Mouse (Mus musculus) small intestine, adult 2 months (tissue): ENCODE measurements around the gene Tmcc1. TPM values are rescaled to one million over a fixed set of nuclear protein-coding genes. Genes with fewer than 3 reads are reported as not detected.
A peak's percentile ranks its signal among the peaks of the same experiment; 100 is the strongest.

ENCODE experiments used
- H3K27ac ChIP-seq: fragments of 200-500 bp; 2 replicates; pipeline ENCODE4 v1.5.1; 2012; ENCODE audit warnings: low read depth, low read length, control low read depth, inconsistent platforms; ENCODE audit not compliant: insufficient read depth
- H3K27me3 ChIP-seq: fragments of 200-500 bp; 2 replicates; pipeline ENCODE4 v1.6.1; 2012; ENCODE audit warnings: mild to moderate bottlenecking, moderate library complexity, low read length, inconsistent platforms; ENCODE audit not compliant: control insufficient read depth, insufficient read depth
- H3K36me3 ChIP-seq: fragments of 200-500 bp; 2 replicates; pipeline ENCODE4 v1.6.1; 2012; ENCODE audit warnings: mild to moderate bottlenecking, low read length, control low read depth, inconsistent platforms; ENCODE audit not compliant: control insufficient read depth, insufficient read depth
- H3K4me1 ChIP-seq: fragments of 200-500 bp; 2 replicates; pipeline ENCODE4 v1.6.1; 2012; ENCODE audit warnings: low read length, inconsistent platforms, mixed read lengths; ENCODE audit not compliant: control insufficient read depth, insufficient read depth, insufficient read length
- H3K4me3 ChIP-seq: fragments of 200-500 bp; 2 replicates; pipeline ENCODE4 v1.5.1; 2012; ENCODE audit warnings: low read depth, mild to moderate bottlenecking, control low read depth, inconsistent platforms, low read length, moderate library complexity
- CTCF ChIP-seq: fragments of 200-500 bp; IDR thresholded peaks from 2 replicates; pipeline ENCODE4 v1.5.1; 2012; ENCODE audit warnings: low read depth, mild to moderate bottlenecking, control low read depth, inconsistent platforms, low read length, moderate library complexity, mixed read lengths; ENCODE audit not compliant: insufficient replicate concordance, insufficient read length; ENCODE audit errors: extremely low read depth
- POLR2A ChIP-seq: fragments of 200-500 bp; IDR thresholded peaks from 2 replicates; pipeline ENCODE4 v1.6.1; 2012; ENCODE audit warnings: low read depth, mild to moderate bottlenecking, control low read depth, inconsistent platforms, low read length, moderate library complexity
- WGBS: fragments of 180-500 bp; shearing (Covaris S2); methylation state at CpG from one replicate; pipeline ENCODE4 v1.1.7; 2018; 5-methylcytosine and 5-hydroxymethylcytosine counted together
- polyA plus RNA-seq: library from polyadenylated mRNA; depleted of rRNA; stranded (reverse); fragments of >200 nt; gene quantifications from 2 replicates; pipeline ENCODE4 v1.2.3, GENCODE M21; 2012

The Tmcc1 gene
- polyA plus RNA-seq, 1 experiment, result 11.7 TPM

DNA sequence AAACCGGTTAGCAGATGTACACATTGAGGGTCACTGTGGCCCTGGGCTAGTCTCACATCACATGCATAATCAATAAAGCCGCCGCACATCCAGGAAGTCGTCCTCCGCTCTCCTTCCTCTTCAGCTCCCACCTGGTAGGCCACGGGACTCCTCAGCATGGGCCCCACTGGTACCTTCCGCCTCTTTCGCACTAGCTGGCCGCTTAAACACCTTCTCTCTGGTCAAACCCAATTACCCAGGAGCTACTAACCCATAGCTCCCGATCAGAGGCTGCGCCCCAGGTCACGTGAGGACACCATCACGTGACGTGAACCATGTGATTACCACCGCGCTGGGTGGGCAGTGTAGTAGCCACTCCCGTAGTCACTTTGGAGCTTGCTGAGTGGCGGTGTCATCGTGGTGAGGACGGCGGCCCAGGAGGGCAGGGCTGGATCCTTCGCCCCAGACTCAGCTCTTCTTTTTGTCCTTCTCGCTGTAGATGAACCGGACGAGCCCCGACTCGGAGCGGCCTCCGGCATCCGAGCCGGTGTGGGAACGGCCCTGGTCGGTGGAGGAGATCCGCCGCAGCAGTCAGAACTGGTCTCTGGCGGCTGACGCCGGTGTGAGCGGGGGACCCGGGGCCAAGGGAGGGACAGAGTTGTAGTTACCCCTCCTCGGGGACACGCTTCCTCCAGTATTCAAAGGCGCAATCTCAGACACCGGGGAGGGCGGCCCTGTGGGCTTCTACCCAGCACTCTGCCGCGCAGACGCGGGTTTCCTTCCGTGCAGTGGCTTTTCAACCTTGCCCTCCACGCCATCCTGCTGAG lies 14.6 kb upstream of the Tmcc1 start, which contains the start of gene Washc2:
TSS of gene Washc2 (plus strand) at position 310 of the 806 bp plus-strand sequence.
- under 1% methylated on average over 51 of the region's 51 CpGs for WGBS
- Histone ChIP-seq H3K36me3 (peaks cover 13% of the 10 kb centered on the region), H3K4me3 (peak within 1 kb of the TSS; percentile 68), H3K27me3 (no peaks in the 10 kb centered on the region), H3K27ac (peak within 1 kb of the TSS; percentile 67), H3K4me1 (no peaks in the 10 kb centered on the region)
- TF ChIP-seq CTCF (no peak), POLR2A (peak; percentile 86; the same call in 1 of the 2 replicates)

GRCm38 (mm10) chr6:116199682-116200081 lies 6.4 kb upstream of the Tmcc1 start:
- Histone ChIP-seq H3K27me3 (no peaks in the 10 kb centered on the region), H3K4me3 (no peak overlapping the region), H3K4me1 (no peaks in the 10 kb centered on the region), H3K36me3 (no peaks in the 10 kb centered on the region), H3K27ac (no peak overlapping the region)
- WGBS, result 64% methylated on average over 2 of the region's 2 CpGs
- TF ChIP-seq CTCF (no peak), POLR2A (no peak)

GRCm38 (mm10) chr6:116198173-116198572 lies 4.9 kb upstream of the Tmcc1 start:
- TF ChIP-seq CTCF (no peak), POLR2A (no peak)
- Histone ChIP-seq H3K27me3 (no peaks in the 10 kb centered on the region), H3K36me3 (no peaks in the 10 kb centered on the region), H3K27ac (no peak overlapping the region), H3K4me1 (peaks cover 2% of the 10 kb centered on the region; the same call in 1 of the 2 replicates), H3K4me3 (no peak overlapping the region)
- 35% methylated on average over 3 of the region's 3 CpGs for WGBS

GRCm38 (mm10) chr6:116195811-116196210 lies 2.5 kb upstream of the Tmcc1 start:
- 77% methylated on average over 8 of the region's 8 CpGs for WGBS
- TF ChIP-seq POLR2A, result no peak
- TF ChIP-seq CTCF, result no peak
- Histone ChIP-seq H3K4me3 (no peak overlapping the region), H3K4me1 (peaks cover 4% of the 10 kb centered on the region; the same call in 1 of the 2 replicates), H3K36me3 (no peaks in the 10 kb centered on the region), H3K27me3 (no peaks in the 10 kb centered on the region), H3K27ac (no peak overlapping the region)

DNA sequence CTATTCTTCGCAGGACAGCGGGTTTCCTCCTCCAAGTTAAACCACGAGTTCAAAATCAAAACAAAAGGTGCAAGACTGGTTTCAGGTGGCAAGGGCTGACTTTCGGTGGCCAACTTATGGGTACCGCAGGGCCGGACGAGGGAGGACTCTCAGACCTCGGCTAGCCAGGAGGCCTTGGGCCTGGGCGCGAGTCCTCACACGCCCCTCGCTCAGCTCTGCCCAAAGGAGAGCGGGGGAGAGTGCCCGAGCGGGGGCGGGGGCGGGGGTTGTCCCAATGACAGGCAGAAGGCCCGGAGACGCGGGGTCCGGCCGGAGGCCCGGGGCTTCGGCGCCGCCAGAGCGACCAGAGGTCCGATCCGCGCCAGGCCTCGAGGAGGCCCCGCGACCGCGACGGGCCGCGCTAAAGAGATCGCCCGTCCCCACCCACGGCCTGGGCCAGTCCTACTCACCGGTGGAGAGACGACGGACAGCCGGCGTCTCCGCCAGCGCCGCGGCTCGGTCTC lies 426 bp downstream of the Tmcc1 start:
- H3K4me3 ChIP-seq, result peak overlapping the region; percentile 83
- no peaks in the 10 kb centered on the region for H3K36me3 ChIP-seq
- TF ChIP-seq POLR2A (no peak), CTCF (no peak)
- WGBS, result under 1% methylated on average over 51 of the region's 51 CpGs
- H3K27ac ChIP-seq, result peak overlapping the region; percentile 19; the same call in 1 of the 2 replicates
- H3K27me3 ChIP-seq, result no peaks in the 10 kb centered on the region
- H3K4me1 ChIP-seq, result peaks cover 6% of the 10 kb centered on the region; the same call in 1 of the 2 replicates

GRCm38 (mm10) chr6:116189417-116189816 lies 3.9 kb downstream of the Tmcc1 start:
- H3K4me3 ChIP-seq, result no peak overlapping the region
- peaks cover 5% of the 10 kb centered on the region; the same call in 1 of the 2 replicates for H3K36me3 ChIP-seq
- 68% methylated on average over 1 of the region's 1 CpGs for WGBS
- no peaks in the 10 kb centered on the region for H3K27me3 ChIP-seq
- H3K4me1 ChIP-seq, result peaks cover 6% of the 10 kb centered on the region; the same call in 1 of the 2 replicates
- TF ChIP-seq POLR2A (no peak), CTCF (no peak)
- no peak overlapping the region for H3K27ac ChIP-seq

- 38% methylated on average over 2 of the region's 2 CpGs for WGBS
- TF ChIP-seq CTCF (no peak), POLR2A (no peak)
- Histone ChIP-seq H3K4me1 (peaks cover 5% of the 10 kb centered on the region; the same call in 1 of the 2 replicates), H3K4me3 (no peak overlapping the region), H3K27me3 (no peaks in the 10 kb centered on the region), H3K27ac (no peak overlapping the region), H3K36me3 (peaks cover 5% of the 10 kb centered on the region; the same call in 1 of the 2 replicates)
Measured at GRCm38 (mm10) chr6:116186485-116186884, 6.8 kb downstream of the Tmcc1 start.
